Mouse (Mus musculus) Muller cell, postnatal 12 days (primary cell): ENCODE measurements around the gene Olfr418.
"Not testable (repeated sequence)": the region's sequence is repeated elsewhere in the genome, so short reads cannot be mapped to it uniquely, and the experiment has no call there.

Experiments
- DNase-seq: peaks from one replicate; pipeline ENCODE4 v3.0.0-alpha.2; 2015; ENCODE audit errors: inconsistent ontology term

Gene Olfr418

DNA sequence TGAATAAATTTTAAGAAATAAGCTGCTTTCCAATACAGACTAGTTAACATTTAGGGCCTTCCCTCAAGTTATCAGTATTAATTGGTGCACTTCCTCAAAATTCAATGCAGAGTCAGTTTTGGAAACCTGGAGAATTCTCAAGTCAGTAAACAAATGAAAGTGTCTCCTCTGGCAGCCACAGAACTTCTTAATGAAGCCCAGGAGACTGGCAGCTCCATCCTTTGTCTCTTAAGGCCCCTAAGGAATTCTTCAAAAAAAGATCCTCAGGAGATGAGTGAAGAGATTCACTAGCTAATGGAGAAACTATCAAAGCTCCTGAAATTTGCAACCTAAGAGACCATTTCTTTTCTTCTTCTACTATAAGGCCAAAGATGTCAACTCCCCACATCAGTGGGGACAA is at the start of gene Olfr418:
Gene Olfr418 (plus strand): TSS at position 301 of the 400 bp plus-strand sequence.
- no peak for DNase-seq

DNA sequence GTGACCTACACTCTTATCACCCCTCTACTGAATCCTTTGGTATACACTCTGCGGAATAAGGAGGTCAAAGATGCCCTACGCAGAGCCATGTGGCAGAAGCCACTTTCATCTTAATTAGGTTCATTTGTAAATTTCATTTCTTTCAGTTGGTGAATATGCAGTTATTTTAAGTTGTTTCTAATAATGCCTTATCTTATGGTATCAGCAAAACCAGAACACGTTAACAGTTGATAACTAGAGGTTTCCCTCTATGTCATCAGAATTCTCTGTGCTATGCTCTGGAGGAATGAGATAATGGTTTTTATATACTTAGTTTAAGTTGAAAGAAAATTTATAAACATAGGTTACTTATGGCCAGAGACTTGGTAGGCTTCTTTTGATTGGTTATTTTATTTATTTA is 49.3 kb upstream of the Olfr418 start:
- DNase-seq, result no peak

DNA sequence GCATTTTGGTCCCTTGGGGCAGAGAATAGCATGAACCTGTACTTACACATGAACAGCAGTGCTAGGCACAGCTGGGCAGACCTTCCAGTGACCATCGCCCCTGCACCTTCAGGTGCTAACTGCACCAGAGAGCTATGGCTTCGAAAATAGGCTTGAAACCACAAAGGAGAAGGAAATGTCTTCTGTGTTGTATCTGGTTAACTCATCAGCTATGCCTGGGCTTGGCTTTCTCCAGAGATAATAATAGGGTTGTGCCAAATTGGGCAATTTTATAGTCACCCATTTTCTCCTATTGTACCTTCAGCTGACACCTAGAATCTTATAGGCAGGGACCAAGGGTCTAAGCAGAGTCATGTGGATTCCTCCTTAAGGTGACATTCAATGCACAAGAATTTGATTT is 38.7 kb upstream of the Olfr418 start, which contains the start of gene Fcer1a:
Gene Fcer1a (minus strand): TSS at position 134 of the 400 bp plus-strand sequence.
- DNase-seq, result no peak

DNA sequence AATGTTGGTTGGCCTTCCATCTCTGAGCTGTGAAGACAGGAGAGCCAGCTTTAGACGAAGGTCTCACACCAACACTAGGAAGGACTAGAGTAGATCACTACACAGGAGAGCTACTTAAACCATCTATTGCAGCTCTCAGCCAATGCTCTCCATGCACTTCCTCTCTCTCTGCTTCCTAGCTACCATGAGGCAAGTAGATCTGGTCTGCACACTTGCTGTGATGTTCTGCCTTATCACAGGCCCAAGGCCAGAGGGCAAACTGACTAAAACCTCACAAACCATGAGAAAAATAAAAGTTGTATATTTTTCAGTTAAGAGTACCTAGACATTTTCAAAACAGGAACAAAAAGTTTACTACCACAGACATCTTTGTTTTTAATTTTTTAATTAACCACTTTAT is 28.8 kb upstream of the Olfr418 start:
- DNase-seq, result not testable (repeated sequence)

DNA sequence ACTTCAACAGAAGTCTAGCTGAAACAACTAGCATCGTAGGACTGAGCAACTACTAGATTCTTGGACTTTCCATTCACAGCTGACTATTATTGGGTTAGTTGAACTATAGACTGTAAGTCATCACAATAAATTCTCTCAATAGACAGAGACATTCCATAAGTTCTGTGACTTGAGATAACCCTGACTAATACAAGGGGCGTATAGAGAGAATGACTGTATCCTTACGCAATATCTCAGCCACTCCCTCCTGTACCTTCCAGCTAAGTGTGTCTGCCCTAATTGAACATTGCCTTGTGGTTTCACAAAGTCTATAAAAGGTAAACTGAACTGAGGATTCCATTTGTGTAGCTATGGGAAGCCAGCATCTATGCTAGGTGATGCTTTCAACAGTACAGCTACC is 15.9 kb upstream of the Olfr418 start:
- DNase-seq, result no peak

DNA sequence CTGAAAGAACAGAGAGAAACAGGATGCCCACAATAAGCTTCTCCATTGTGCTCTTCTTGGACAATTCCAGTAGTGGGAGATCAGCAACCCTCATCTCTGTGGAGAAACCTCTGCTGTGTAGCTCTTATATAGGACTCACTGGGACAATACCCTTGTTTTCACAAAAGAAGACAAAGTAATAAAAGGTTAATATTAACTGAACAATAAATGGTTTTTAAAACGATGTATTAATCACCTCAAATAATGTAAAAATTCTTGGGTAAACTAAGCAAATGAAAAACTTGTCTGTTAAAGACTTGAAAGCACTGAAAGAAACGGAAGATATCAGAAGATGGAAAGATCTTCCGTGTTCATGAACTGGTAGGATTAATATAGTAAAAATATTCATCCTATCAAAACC is 11.9 kb downstream of the Olfr418 start, which contains the start of gene Mptx2:
Gene Mptx2 (minus strand): TSS at position 101 of the 400 bp plus-strand sequence.
- no peak for DNase-seq

DNA sequence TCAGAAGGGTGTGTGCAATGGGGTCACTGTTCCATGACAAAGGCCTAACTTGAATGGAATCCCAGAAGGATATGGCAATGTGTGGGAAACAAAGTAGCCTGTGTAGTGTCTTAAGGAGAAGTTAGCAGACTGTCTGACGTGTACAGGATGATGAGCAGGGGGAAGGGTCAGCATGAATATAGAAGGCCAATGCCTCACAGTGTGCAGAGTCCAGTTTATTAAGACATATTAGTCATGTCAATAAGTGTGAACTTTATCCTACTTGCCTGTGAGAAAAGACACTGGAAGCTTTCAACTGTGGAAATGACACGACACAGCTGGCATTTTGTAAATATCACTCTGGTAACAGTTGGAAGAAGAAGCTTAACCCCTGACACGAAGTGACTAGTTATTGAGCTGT is 37.0 kb downstream of the Olfr418 start:
- DNase-seq, result not testable (repeated sequence)

DNA sequence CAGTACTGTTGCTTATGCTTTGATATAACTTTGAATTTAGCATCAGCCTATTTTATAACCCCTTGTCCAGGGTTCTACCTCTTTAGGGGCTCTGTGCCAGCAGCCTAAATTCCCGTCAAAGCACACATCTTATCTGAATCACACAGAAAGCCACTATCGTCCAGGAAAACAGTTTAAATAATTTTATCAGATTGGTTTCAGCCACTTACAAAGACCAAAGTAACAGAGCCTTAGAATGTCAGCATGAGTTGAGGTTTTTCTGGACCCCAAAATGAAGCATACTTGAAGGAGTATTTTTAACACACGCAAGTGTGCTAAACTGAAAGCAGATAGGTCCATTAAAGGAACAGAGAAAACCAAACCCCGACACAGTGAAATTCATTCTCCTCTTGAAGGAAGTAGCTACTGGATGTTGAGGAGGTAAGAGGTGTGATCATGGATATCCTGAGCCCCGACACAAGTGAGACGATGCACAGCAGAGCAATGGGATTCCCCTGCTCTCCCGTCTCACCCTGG is 47.8 kb downstream of the Olfr418 start:
- DNase-seq, result not testable (repeated sequence)

DNA sequence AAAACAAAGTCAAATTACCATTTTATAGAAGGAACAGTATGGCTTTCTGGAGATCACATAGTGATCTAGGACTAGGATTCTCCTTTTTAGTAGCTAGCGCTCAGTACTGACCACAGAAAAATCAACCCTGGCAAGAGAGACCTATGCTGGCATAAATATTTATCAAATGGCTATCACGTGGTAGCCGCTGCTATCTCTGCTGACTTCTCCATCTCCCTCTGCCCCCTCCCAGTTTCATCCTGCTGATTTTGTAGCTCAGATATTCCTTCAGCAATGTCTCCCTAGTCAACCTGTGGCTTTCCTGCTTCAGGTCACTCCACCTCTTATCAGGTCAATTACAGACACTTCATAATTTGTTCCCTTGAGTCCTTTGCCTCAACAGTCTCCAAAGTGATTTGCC is 49.9 kb downstream of the Olfr418 start:
- DNase-seq, result no peak

DNA sequence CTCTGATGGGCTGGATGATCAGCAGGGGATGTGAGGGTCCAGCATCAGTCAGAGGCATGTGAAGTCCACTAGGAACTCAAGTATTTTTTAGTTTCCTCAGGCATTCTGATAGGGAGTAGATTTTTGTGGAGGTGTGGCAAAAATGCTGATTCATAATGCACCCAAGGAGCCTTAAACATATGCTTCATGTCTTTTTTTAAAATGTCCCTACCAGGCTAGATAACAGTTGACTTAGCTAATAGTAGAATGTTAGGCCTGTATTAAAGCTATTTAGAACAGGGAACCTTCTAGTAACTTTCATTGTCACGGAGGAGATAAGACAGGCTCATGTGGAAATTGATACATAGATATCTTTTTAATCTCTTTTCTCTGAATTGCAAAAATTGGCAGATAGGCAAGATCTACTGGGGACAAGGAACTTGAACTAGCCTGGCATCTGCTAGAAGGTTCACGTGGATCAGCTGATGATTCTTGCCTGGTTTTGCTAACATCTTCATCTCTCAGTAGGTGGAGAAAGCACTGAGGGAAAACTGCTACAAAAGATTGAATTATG is 52.2 kb downstream of the Olfr418 start:
- DNase-seq, result no peak

DNA sequence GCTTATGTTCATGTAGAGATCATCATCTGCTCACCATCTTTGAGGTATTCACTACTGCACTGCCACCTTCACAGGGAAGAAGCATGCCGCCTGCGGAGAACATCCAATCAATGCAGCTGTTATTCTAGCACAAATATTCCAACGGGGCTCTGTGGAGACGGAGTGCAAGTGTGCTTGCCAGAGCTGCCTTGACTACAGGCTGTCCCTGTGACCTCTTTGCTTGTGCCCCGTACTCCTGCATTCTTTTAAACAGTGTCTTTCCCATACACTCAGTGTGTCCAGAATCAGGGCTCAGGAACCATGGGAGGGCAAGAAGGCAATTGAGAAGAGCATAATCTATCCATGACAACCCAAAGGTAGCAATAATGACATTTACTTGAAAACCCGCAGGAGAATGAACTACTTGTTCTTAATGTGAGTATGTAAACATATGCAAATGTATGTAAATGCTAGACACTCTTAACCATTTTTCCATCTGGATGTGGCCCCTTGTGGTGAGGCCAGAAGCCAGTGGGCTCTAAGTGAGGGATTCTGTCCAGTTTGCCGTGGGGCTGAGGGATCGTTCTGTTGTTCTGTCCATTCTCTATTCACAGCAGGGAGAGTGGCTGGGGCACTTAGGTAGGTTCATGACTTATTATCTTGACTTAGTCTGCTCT is 55.9 kb downstream of the Olfr418 start:
- DNase-seq, result no peak

DNA sequence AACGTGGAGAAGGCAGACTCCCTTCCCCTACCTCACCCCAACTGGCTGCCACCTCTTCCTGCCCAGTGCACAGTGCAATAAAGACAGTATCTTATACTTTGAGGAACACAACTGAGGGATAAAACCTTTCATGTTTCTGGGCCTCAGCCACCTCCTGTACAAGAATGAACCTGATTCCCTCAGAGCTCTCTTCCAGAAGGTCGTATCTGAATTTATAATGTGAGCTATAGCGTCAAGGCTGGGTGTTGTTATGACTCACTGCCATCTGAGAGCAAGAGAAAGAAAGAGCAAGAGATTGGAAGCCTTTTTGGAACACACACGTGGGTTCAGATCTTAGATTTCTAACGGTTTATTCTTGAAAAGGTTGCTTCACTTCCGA is 56.4 kb downstream of the Olfr418 start:
- no peak for DNase-seq
